Mouse (Mus musculus) hindbrain, embryonic 13.5 days (tissue): ENCODE measurements at regions not wholly inside any gene's neighbourhood (a gene's known extent, or its start where the extent isn't known, plus 50 kb on each side); places are given as distances from the start of the nearest gene placed in this dataset.

Source experiments
- ATAC-seq: fragments of 200-750 bp; cut with Nextera tagmentation; 2 replicates; pipeline ENCODE4 v1.8.0; 2017; ENCODE audit warnings: moderate TSS enrichment; ENCODE audit not compliant: low FRiP score
- H3K27ac ChIP-seq: fragments of 300-500 bp; sonication (generic); 2 replicates; pipeline ENCODE4 v1.5.1; 2015; ENCODE audit warnings: inconsistent platforms, mild to moderate bottlenecking, moderate library complexity
- H3K27me3 ChIP-seq: fragments of 300-500 bp; sonication (generic); 2 replicates; pipeline ENCODE4 v1.6.1; 2015; ENCODE audit warnings: mild to moderate bottlenecking, inconsistent platforms
- H3K36me3 ChIP-seq: fragments of 300-500 bp; sonication (generic); 2 replicates; pipeline ENCODE4 v1.6.1; 2015; ENCODE audit warnings: mild to moderate bottlenecking, inconsistent platforms
- H3K4me1 ChIP-seq: fragments of 300-500 bp; sonication (generic); replicated peaks from 2 replicates; pipeline ENCODE4 v1.6.1; 2015; ENCODE audit warnings: inconsistent platforms
- H3K4me2 ChIP-seq: fragments of 300-500 bp; sonication (generic); 2 replicates; pipeline ENCODE4 v1.6.1; 2015; ENCODE audit warnings: inconsistent platforms, mild to moderate bottlenecking, moderate library complexity
- H3K4me3 ChIP-seq: fragments of 300-500 bp; sonication (generic); 2 replicates; pipeline ENCODE4 v1.5.1; 2015; ENCODE audit warnings: mild to moderate bottlenecking, inconsistent platforms
- H3K9ac ChIP-seq: fragments of 300-500 bp; sonication (generic); 2 replicates; pipeline ENCODE4 v1.6.1; 2015; ENCODE audit warnings: mild to moderate bottlenecking, inconsistent platforms
- H3K9me3 ChIP-seq: fragments of 300-500 bp; sonication (generic); 2 replicates; pipeline ENCODE4 v1.6.1; 2016; ENCODE audit warnings: inconsistent platforms
- WGBS: fragments of 180-500 bp; shearing (Covaris S2); methylation state at CpG from one replicate; pipeline ENCODE4 v1.1.7; 2015; 5-methylcytosine and 5-hydroxymethylcytosine counted together

- 89% methylated on average over 6 of the region's 6 CpGs for WGBS
- no peak overlapping the region for H3K4me3 ChIP-seq
- no peak overlapping the region for H3K9ac ChIP-seq
- H3K9me3 ChIP-seq: no peaks in the 10 kb centered on the region
- H3K27me3 ChIP-seq: no peaks in the 10 kb centered on the region
- H3K4me2 ChIP-seq: no peak overlapping the region
- ATAC-seq: no peak
- no peak overlapping the region for H3K27ac ChIP-seq
- no peaks in the 10 kb centered on the region for H3K36me3 ChIP-seq
- H3K4me1 ChIP-seq: no peaks in the 10 kb centered on the region
These were observed 93.5 kb upstream of the Arhgap28 start for GRCm38 (mm10) chr17:68097436-68097835.

- no peak overlapping the region for H3K4me2 ChIP-seq
- H3K4me3 ChIP-seq: no peak overlapping the region
- H3K27me3 ChIP-seq: no peaks in the 10 kb centered on the region
- no peak overlapping the region for H3K27ac ChIP-seq
- no peak overlapping the region for H3K9ac ChIP-seq
- no peak for ATAC-seq
- no peaks in the 10 kb centered on the region for H3K36me3 ChIP-seq
- no peaks in the 10 kb centered on the region for H3K4me1 ChIP-seq
- WGBS: 77% methylated on average over 2 of the region's 2 CpGs
- no peaks in the 10 kb centered on the region for H3K9me3 ChIP-seq
These were observed 96.2 kb upstream of the Arhgap28 start for GRCm38 (mm10) chr17:68100093-68100492.

- Histone ChIP-seq H3K9me3 (no peaks in the 10 kb centered on the region), H3K4me2 (no peak overlapping the region), H3K36me3 (no peaks in the 10 kb centered on the region), H3K9ac (no peak overlapping the region), H3K27ac (no peak overlapping the region), H3K4me1 (no peaks in the 10 kb centered on the region), H3K4me3 (no peak overlapping the region), H3K27me3 (no peaks in the 10 kb centered on the region)
- ATAC-seq: no peak
- 89% methylated on average over 6 of the region's 6 CpGs for WGBS
These were observed 99.4 kb upstream of the Arhgap28 start for GRCm38 (mm10) chr17:68103346-68103745.

- Histone ChIP-seq H3K4me3 (no peak overlapping the region), H3K9me3 (no peaks in the 10 kb centered on the region), H3K9ac (no peak overlapping the region), H3K4me2 (no peak overlapping the region), H3K27ac (no peak overlapping the region), H3K4me1 (no peaks in the 10 kb centered on the region), H3K27me3 (no peaks in the 10 kb centered on the region), H3K36me3 (no peaks in the 10 kb centered on the region)
- ATAC-seq: no peak
- WGBS: 68% methylated on average over 8 of the region's 8 CpGs
These were observed 102.4 kb upstream of the Arhgap28 start for GRCm38 (mm10) chr17:68106366-68106765.

- ATAC-seq: no peak
- H3K27ac ChIP-seq: no peak overlapping the region
These were observed 104.0 kb upstream of the Arhgap28 start for GRCm38 (mm10) chr17:68107875-68108274.

GRCm38 (mm10) chr17:68111834-68112473 is 108.0 kb upstream of the Arhgap28 start:
- H3K4me2 ChIP-seq: no peak overlapping the region
- no peak overlapping the region for H3K4me3 ChIP-seq
- no peaks in the 10 kb centered on the region for H3K36me3 ChIP-seq
- 82% methylated on average over 4 of the region's 4 CpGs for WGBS
- ATAC-seq: no peak
- no peaks in the 10 kb centered on the region for H3K9me3 ChIP-seq
- H3K4me1 ChIP-seq: no peaks in the 10 kb centered on the region
- H3K9ac ChIP-seq: no peak overlapping the region
- H3K27ac ChIP-seq: no peak overlapping the region
- no peaks in the 10 kb centered on the region for H3K27me3 ChIP-seq

More at GRCm38 (mm10) chr17:68107875-68108274, 104.0 kb upstream of the Arhgap28 start:
- no peaks in the 10 kb centered on the region for H3K27me3 ChIP-seq
- H3K4me2 ChIP-seq: no peak overlapping the region
- H3K9ac ChIP-seq: no peak overlapping the region
- no peaks in the 10 kb centered on the region for H3K36me3 ChIP-seq
- H3K9me3 ChIP-seq: no peaks in the 10 kb centered on the region
- 85% methylated on average over 5 of the region's 5 CpGs for WGBS
- H3K4me1 ChIP-seq: no peaks in the 10 kb centered on the region
- no peak overlapping the region for H3K4me3 ChIP-seq

- no peak for ATAC-seq
- no peak overlapping the region for H3K9ac ChIP-seq
- no peaks in the 10 kb centered on the region for H3K9me3 ChIP-seq
- H3K27me3 ChIP-seq: no peaks in the 10 kb centered on the region
- no peak overlapping the region for H3K27ac ChIP-seq
- no peak overlapping the region for H3K4me3 ChIP-seq
- WGBS: 83% methylated on average over 5 of the region's 5 CpGs
- no peak overlapping the region for H3K4me2 ChIP-seq
- H3K36me3 ChIP-seq: no peaks in the 10 kb centered on the region
- no peaks in the 10 kb centered on the region for H3K4me1 ChIP-seq
These were observed 108.9 kb upstream of the Arhgap28 start for GRCm38 (mm10) chr17:68112763-68113330.

GRCm38 (mm10) chr17:68115599-68115998 is 111.7 kb upstream of the Arhgap28 start:
- Histone ChIP-seq H3K9me3 (no peaks in the 10 kb centered on the region), H3K9ac (no peak overlapping the region), H3K4me2 (no peak overlapping the region), H3K27ac (no peak overlapping the region), H3K4me3 (no peak overlapping the region), H3K36me3 (no peaks in the 10 kb centered on the region), H3K27me3 (no peaks in the 10 kb centered on the region), H3K4me1 (no peaks in the 10 kb centered on the region)
- no peak for ATAC-seq
- 87% methylated on average over 4 of the region's 4 CpGs for WGBS

GRCm38 (mm10) chr17:68119055-68119698 is 115.3 kb upstream of the Arhgap28 start:
- Histone ChIP-seq H3K4me2 (no peak overlapping the region), H3K9ac (no peak overlapping the region), H3K27ac (no peak overlapping the region), H3K4me3 (no peak overlapping the region), H3K4me1 (no peaks in the 10 kb centered on the region), H3K27me3 (no peaks in the 10 kb centered on the region), H3K36me3 (no peaks in the 10 kb centered on the region), H3K9me3 (no peaks in the 10 kb centered on the region)
- 66% methylated on average over 3 of the region's 3 CpGs for WGBS
- no peak for ATAC-seq

GRCm38 (mm10) chr17:68120230-68120629 is 116.3 kb upstream of the Arhgap28 start:
- Histone ChIP-seq H3K27ac (no peak overlapping the region), H3K27me3 (no peaks in the 10 kb centered on the region), H3K4me2 (no peak overlapping the region), H3K9ac (no peak overlapping the region), H3K36me3 (no peaks in the 10 kb centered on the region), H3K4me1 (no peaks in the 10 kb centered on the region), H3K4me3 (no peak overlapping the region), H3K9me3 (no peaks in the 10 kb centered on the region)
- WGBS: 98% methylated on average over 5 of the region's 5 CpGs
- ATAC-seq: no peak

GRCm38 (mm10) chr17:68120744-68121143 is 116.8 kb upstream of the Arhgap28 start:
- no peak overlapping the region for H3K27ac ChIP-seq
- no peak for ATAC-seq
- no peak overlapping the region for H3K9ac ChIP-seq
- H3K9me3 ChIP-seq: no peaks in the 10 kb centered on the region
- H3K4me1 ChIP-seq: no peaks in the 10 kb centered on the region
- H3K27me3 ChIP-seq: no peaks in the 10 kb centered on the region
- H3K4me2 ChIP-seq: no peak overlapping the region
- H3K4me3 ChIP-seq: no peak overlapping the region
- WGBS: 86% methylated on average over 6 of the region's 6 CpGs
- H3K36me3 ChIP-seq: no peaks in the 10 kb centered on the region

- no peaks in the 10 kb centered on the region for H3K4me1 ChIP-seq
- WGBS: 89% methylated on average over 10 of the region's 10 CpGs
- no peak for ATAC-seq
- H3K4me3 ChIP-seq: no peak overlapping the region
- no peak overlapping the region for H3K4me2 ChIP-seq
- no peaks in the 10 kb centered on the region for H3K9me3 ChIP-seq
- no peak overlapping the region for H3K27ac ChIP-seq
- no peaks in the 10 kb centered on the region for H3K27me3 ChIP-seq
- no peaks in the 10 kb centered on the region for H3K36me3 ChIP-seq
- no peak overlapping the region for H3K9ac ChIP-seq
These were observed 130.5 kb upstream of the Arhgap28 start for GRCm38 (mm10) chr17:68134373-68134772.

- WGBS: 75% methylated on average over 5 of the region's 5 CpGs
- H3K27ac ChIP-seq: no peak overlapping the region
- no peaks in the 10 kb centered on the region for H3K4me1 ChIP-seq
- H3K36me3 ChIP-seq: no peaks in the 10 kb centered on the region
- no peaks in the 10 kb centered on the region for H3K9me3 ChIP-seq
- H3K27me3 ChIP-seq: 0 out of 2 replicates have a peak, but pooled peaks cover 3% of the 10 kb centered on the region
- no peak overlapping the region for H3K4me2 ChIP-seq
- no peak overlapping the region for H3K4me3 ChIP-seq
- no peak for ATAC-seq
- no peak overlapping the region for H3K9ac ChIP-seq
These were observed 131.5 kb upstream of the Arhgap28 start for GRCm38 (mm10) chr17:68135436-68135835.
